Mouse (Mus musculus) stomach, postnatal 0 days (tissue): ENCODE results near the gene Defb25. TPM values are rescaled to one million over a fixed set of nuclear protein-coding genes. Genes with fewer than 3 reads are reported as not detected.

ENCODE experiments used
- ATAC-seq: fragments of 200-750 bp; cut with Nextera tagmentation; 2 replicates; pipeline ENCODE4 v1.8.0; 2017; ENCODE audit not compliant: low FRiP score, low TSS enrichment
- DNase-seq: peaks from one replicate; pipeline ENCODE4 v3.0.0-alpha.2; 2016; ENCODE audit warnings: low spot score
- H3K27ac ChIP-seq: fragments of 300-500 bp; sonication (generic); replicated peaks from 2 replicates; pipeline ENCODE4 v1.5.1; 2014; ENCODE audit warnings: mild to moderate bottlenecking, control low read depth
- H3K27me3 ChIP-seq: fragments of 300-500 bp; sonication (generic); 2 replicates; pipeline ENCODE4 v1.6.1; 2014; ENCODE audit warnings: low read length; ENCODE audit not compliant: control insufficient read depth, insufficient read depth
- H3K36me3 ChIP-seq: fragments of 300-500 bp; sonication (generic); 2 replicates; pipeline ENCODE4 v1.6.1; 2014; ENCODE audit warnings: low read length, mixed read lengths; ENCODE audit not compliant: control insufficient read depth, insufficient read depth
- H3K4me1 ChIP-seq: fragments of 300-500 bp; sonication (generic); replicated peaks from 2 replicates; pipeline ENCODE4 v1.6.1; 2014; ENCODE audit warnings: antibody characterized with exemption; ENCODE audit not compliant: control insufficient read depth, insufficient read depth
- H3K4me2 ChIP-seq: fragments of 300-500 bp; sonication (generic); replicated peaks from 2 replicates; pipeline ENCODE4 v1.6.1; 2014; ENCODE audit warnings: low read depth, mild to moderate bottlenecking, control low read depth, moderate library complexity
- H3K4me3 ChIP-seq: fragments of 300-500 bp; sonication (generic); 2 replicates; pipeline ENCODE4 v1.5.1; 2014; ENCODE audit warnings: low read depth, low read length, control low read depth
- H3K9ac ChIP-seq: fragments of 300-500 bp; sonication (generic); 2 replicates; pipeline ENCODE4 v1.6.1; 2014; ENCODE audit warnings: mild to moderate bottlenecking, low read length, control low read depth, mixed read lengths
- H3K9me3 ChIP-seq: fragments of 300-500 bp; sonication (generic); 2 replicates; pipeline ENCODE4 v1.6.1; 2016; ENCODE audit warnings: low read length; ENCODE audit not compliant: control insufficient read depth
- CTCF ChIP-seq: IDR thresholded peaks from 2 replicates; pipeline ENCODE4 v1.5.1; 2016; ENCODE audit warnings: antibody characterized with exemption, low read depth, mild to moderate bottlenecking, moderate library complexity
- EP300 ChIP-seq: optimal IDR thresholded peaks from 2 replicates; pipeline ENCODE3; 2016; ENCODE audit warnings: antibody characterized with exemption
- WGBS: fragments of 180-500 bp; shearing (Covaris S2); extraction: QIAGEN DNeasy Blood & Tissue Kit; methylation state at CpG from one replicate; pipeline ENCODE4 v1.1.7; 2014; 5-methylcytosine and 5-hydroxymethylcytosine counted together
- polyA plus RNA-seq: library from polyadenylated mRNA; unstranded; fragments of >200 nt; fragmentation: Nextera tagmentation; extraction: Ambion mirVana; gene quantifications from 2 replicates; pipeline ENCODE4 v1.2.1, GENCODE M21; 2015

The Defb25 gene
- polyA plus RNA-seq, 1 experiment from 2014 or later = 0.73 TPM

DNA sequence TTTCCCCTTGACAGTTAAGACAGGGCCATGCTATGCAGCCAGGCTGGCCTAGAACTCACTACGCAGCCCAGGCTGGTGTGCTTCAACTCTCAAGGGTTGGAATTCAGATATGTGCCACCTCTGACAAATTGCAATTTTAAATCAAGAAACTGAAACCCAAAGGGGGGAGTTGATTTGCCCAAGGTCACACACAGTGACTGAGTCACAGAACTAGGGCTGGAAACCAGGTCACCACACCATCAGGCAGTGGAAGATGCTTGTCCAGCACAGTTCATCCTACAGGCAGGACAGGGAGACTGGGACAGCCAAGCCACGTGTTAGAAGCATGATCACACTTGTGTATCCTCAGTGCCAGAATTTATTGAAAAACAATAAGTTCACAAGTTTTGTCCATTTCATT lies 1.7 kb upstream of the Defb25 start:
- WGBS = 91% methylated on average over 2 of the region's 2 CpGs
- H3K9me3 ChIP-seq = no peaks in the 10 kb centered on the region
- TF ChIP-seq CTCF = no peak
- no peak for TF ChIP-seq EP300
- no peak overlapping the region for H3K4me2 ChIP-seq
- no peak overlapping the region for H3K9ac ChIP-seq
- no peaks in the 10 kb centered on the region for H3K36me3 ChIP-seq
- no peak for DNase-seq
- H3K27ac ChIP-seq = no peak overlapping the region
- no peaks in the 10 kb centered on the region for H3K4me1 ChIP-seq
- no peak for ATAC-seq
- H3K4me3 ChIP-seq = no peak overlapping the region
- no peaks in the 10 kb centered on the region for H3K27me3 ChIP-seq

DNA sequence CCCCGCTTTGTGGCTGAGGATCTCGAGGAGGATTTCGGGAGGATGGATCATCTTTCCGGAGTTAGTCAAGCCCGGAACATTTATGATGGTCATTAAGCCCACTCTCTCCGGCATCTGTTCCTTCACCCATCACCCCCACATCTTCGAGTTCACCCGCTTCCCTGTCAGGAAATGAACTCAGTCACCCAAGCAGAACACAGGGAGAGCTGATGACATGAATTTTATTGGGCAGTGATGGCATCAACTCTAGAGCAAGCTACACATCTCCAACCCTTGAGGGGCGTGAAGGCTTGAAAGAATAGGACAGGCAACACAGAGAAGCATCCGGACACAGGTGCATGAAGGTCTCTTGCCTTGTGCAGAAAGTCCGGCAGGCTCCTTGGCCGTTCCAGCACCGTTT lies 702 bp downstream of the Defb25 start:
- no peak for DNase-seq
- Histone ChIP-seq H3K27ac (no peak overlapping the region), H3K9me3 (no peaks in the 10 kb centered on the region), H3K9ac (no peak overlapping the region), H3K4me1 (no peaks in the 10 kb centered on the region), H3K36me3 (no peaks in the 10 kb centered on the region), H3K27me3 (no peaks in the 10 kb centered on the region), H3K4me2 (no peak overlapping the region), H3K4me3 (no peak overlapping the region)
- WGBS = 86% methylated on average over 13 of the region's 13 CpGs
- ATAC-seq = no peak
- TF ChIP-seq EP300 (no peak), CTCF (no peak)

DNA sequence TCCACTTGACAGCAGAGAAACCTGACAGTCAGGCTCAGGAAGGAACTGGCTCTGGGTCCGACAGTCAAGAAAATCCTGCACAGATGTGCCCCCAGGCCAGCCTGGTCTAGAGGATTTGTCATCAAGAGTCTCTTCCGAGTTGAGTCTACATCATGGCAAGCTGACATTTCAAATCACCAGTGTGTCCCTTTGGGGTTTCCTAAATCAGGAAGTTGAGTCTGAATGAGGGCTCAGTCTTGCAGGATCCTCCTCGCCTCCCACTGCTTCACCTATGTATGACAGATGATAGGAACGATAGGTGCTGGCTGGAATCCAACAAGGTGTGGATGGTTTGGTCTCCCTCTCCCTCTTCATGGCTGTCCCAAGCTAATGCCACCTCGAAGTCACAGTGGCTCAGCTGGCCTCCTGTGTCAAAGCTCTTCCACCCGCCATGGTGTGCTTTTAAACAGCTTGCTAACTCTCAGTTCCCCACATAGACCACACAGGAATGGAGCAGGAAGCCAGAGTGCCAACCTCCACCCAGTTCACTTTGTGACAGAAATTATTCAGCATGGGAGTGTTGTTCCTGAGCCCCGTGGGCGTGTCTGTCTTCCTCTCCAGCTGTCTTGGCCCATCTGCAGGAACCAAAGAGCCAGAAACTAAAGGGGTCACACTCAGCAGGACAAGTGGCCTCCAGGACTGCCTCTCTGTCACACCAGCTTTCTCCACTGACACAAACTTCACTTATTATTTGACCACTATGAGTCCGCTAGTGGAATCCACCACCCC lies 2.3 kb downstream of the Defb25 start:
- DNase-seq (no peak), ATAC-seq (no peak)

DNA sequence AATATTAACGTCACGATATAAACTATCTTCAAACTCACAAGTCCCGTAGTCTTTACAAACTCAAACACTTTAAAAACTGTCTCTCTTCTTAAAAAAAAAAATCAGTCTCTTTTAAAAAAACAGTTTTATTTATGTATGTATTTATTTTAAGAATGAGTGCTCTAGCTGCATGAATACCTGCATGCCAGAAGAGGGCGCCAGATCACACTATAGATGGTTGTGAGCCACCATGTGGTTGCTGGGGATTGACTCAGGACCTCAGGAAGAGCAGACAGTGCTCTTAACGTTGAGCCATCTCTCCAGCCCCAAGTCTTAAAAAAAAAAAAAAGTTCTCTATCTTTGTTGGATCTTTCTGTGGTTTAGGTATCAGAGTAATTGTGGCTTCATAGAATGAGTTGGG lies 5.5 kb downstream of the Defb25 start:
- Histone ChIP-seq H3K4me1 (no peaks in the 10 kb centered on the region), H3K9me3 (no peaks in the 10 kb centered on the region), H3K27me3 (no peaks in the 10 kb centered on the region), H3K36me3 (no peaks in the 10 kb centered on the region), H3K9ac (no peak overlapping the region), H3K4me3 (no peak overlapping the region), H3K27ac (no peak overlapping the region), H3K4me2 (no peak overlapping the region)
- 64% methylated on average over 5 of the region's 5 CpGs for WGBS
- ATAC-seq (no peak), DNase-seq (no peak)
- no peak for TF ChIP-seq EP300
- TF ChIP-seq CTCF = peak; percentile 60

More for the DNA sequence above, 2.3 kb downstream of the Defb25 start:
- Histone ChIP-seq H3K27me3 (no peaks in the 10 kb centered on the region), H3K36me3 (no peaks in the 10 kb centered on the region), H3K27ac (no peak overlapping the region), H3K4me2 (no peak overlapping the region), H3K9me3 (no peaks in the 10 kb centered on the region), H3K4me1 (no peaks in the 10 kb centered on the region), H3K9ac (no peak overlapping the region), H3K4me3 (no peak overlapping the region)
- 58% methylated on average over 9 of the region's 9 CpGs for WGBS
- TF ChIP-seq EP300 (no peak), CTCF (no peak)

DNA sequence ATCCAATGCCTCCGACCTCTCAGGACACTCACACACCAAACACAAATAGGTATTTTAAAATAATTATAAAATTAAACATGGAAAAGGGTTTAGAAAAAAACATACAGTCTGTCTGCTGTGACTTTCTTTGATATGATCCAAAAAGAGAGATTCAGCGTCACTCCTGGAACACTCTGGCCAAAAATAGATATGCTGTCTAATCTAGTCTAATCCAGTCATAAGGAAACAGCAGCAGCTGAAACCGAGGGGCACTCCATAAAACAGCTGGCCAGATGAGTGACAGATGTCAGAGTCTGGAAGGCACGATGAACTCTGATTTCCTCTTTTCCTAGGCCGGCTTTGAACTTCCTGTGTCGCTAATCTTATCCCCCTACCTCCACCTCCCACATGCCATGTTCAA lies 6.4 kb downstream of the Defb25 start:
- 71% methylated on average over 6 of the region's 6 CpGs for WGBS
- Histone ChIP-seq H3K4me2 (no peak overlapping the region), H3K4me1 (no peaks in the 10 kb centered on the region)

DNA sequence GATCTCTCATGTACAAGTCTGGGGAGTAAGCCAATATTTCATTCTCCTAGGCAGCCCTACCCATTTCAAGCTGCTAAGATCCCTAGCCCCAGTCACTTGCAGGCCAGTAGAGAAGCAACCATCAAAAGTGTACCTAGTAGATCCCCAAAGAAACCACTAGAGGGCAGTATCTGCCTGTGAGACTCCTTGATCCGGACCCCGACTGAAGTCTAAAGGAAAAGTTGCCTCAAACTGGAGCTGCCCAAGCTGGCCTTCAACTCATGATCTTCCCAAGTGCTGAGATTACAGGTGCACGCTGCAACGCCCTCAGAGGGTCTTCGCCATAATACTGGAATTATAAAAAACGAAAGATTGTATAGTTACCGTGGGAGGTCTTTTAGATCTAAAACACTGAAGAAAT lies 7.3 kb downstream of the Defb25 start:
- no peaks in the 10 kb centered on the region for H3K36me3 ChIP-seq
- no peaks in the 10 kb centered on the region for H3K9me3 ChIP-seq
- H3K27ac ChIP-seq = no peak overlapping the region
- no peak overlapping the region for H3K9ac ChIP-seq
- no peaks in the 10 kb centered on the region for H3K27me3 ChIP-seq
- H3K4me3 ChIP-seq = no peak overlapping the region
- TF ChIP-seq CTCF (peak; percentile 95), EP300 (no peak)
- DNase-seq = peak; percentile 38
- 10% methylated on average over 7 of the region's 7 CpGs for whole genome bisulfite sequencing
- H3K4me2 ChIP-seq = no peak overlapping the region
- ATAC-seq = peak; percentile 80; the same call in 1 of the 2 replicates
- no peaks in the 10 kb centered on the region for H3K4me1 ChIP-seq

More for the DNA sequence above, 6.4 kb downstream of the Defb25 start:
- no peak for ATAC-seq
- no peak for DNase-seq
- no peak for TF ChIP-seq CTCF
- TF ChIP-seq EP300 = no peak
- H3K27me3 ChIP-seq = no peaks in the 10 kb centered on the region
- no peak overlapping the region for H3K9ac ChIP-seq
- H3K4me3 ChIP-seq = no peak overlapping the region
- H3K9me3 ChIP-seq = no peaks in the 10 kb centered on the region
- no peak overlapping the region for H3K27ac ChIP-seq
- H3K36me3 ChIP-seq = no peaks in the 10 kb centered on the region
